Mouse (Mus musculus): Measurements from ENCODE around the gene Kat8. TPM values are rescaled to one million over a fixed set of nuclear protein-coding genes. Genes with fewer than 3 reads are reported as not detected.

Kat8 gene
- polyA plus RNA-seq, 1 experiment from 2014 or later, result 42.8 TPM

- no peak for ATAC-seq (ENCODE audit: insufficient read depth)
- TF ChIP-seq CTCF (IDR thresholded peaks at IDR 0.05; ENCODE audit: low read depth), result peak; percentile 69
- Histone ChIP-seq H3K36me3 (ENCODE audit: insufficient read depth) (peaks cover 20% of the 10 kb centered on the region; the same call in 1 of the 2 replicates), H3K27me3 (ENCODE audit: insufficient read depth, low read length) (no peaks in the 10 kb centered on the region), H3K27ac (ENCODE audit: low read depth) (no peak overlapping the region), H3K9me3 (ENCODE audit: low read depth, low read length) (no peaks in the 10 kb centered on the region), H3K4me3 (ENCODE audit: low read depth, low read length) (no peak overlapping the region), H3K9ac (no peak overlapping the region), H3K4me2 (no peak overlapping the region), H3K4me1 (ENCODE audit: insufficient read depth) (peaks cover 8% of the 10 kb centered on the region)
- WGBS, result 54% methylated on average over 13 of the region's 13 CpGs
- DNase-seq, result peak; percentile 62
Observed at GRCm38 (mm10) chr7:127896384-127896783, 15.9 kb upstream of the Kat8 start.

DNA sequence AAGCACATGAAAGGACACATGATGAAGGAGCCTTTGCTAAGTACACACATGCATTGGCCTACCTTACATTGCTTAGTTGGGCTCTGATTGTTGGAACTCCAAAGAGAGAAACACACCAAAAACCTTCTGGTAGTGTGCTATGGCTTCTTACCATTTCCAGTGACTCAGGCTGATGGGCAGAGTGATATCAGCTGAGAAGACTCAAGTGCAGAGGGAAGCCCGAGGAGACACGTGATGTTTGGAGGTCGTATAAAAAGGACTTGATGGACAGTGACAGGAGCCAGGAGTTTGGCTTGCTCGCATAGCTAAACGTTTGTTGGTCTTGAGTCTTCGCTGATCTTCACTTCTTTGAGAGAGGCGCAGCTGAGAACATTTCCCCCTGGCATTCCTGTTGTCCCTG is 14.8 kb upstream of the Kat8 start:
- Histone ChIP-seq H3K36me3 (ENCODE audit: insufficient read depth) (peaks cover 13% of the 10 kb centered on the region; the same call in 1 of the 2 replicates), H3K4me3 (ENCODE audit: low read depth, low read length) (no peak overlapping the region), H3K4me2 (no peak overlapping the region), H3K27me3 (ENCODE audit: insufficient read depth, low read length) (no peaks in the 10 kb centered on the region), H3K27ac (ENCODE audit: low read depth) (no peak overlapping the region), H3K9ac (no peak overlapping the region), H3K4me1 (ENCODE audit: insufficient read depth) (peaks cover 8% of the 10 kb centered on the region), H3K9me3 (ENCODE audit: low read depth, low read length) (no peaks in the 10 kb centered on the region)
- WGBS, result 83% methylated on average over 7 of the region's 7 CpGs
- TF ChIP-seq CTCF (IDR thresholded peaks at IDR 0.05; ENCODE audit: low read depth), result no peak
- ATAC-seq (ENCODE audit: insufficient read depth) (no peak), DNase-seq (no peak)

GRCm38 (mm10) chr7:127898179-127898956 is 13.9 kb upstream of the Kat8 start:
- TF ChIP-seq CTCF (IDR thresholded peaks at IDR 0.05; ENCODE audit: low read depth), result no peak
- DNase-seq, result no peak
- Histone ChIP-seq H3K4me1 (ENCODE audit: insufficient read depth) (peaks cover 8% of the 10 kb centered on the region), H3K9me3 (ENCODE audit: low read depth, low read length) (no peaks in the 10 kb centered on the region), H3K27me3 (ENCODE audit: insufficient read depth, low read length) (no peaks in the 10 kb centered on the region), H3K27ac (ENCODE audit: low read depth) (no peak overlapping the region), H3K9ac (no peak overlapping the region), H3K4me2 (no peak overlapping the region), H3K4me3 (ENCODE audit: low read depth, low read length) (no peak overlapping the region), H3K36me3 (ENCODE audit: insufficient read depth) (peaks cover 5% of the 10 kb centered on the region; the same call in 1 of the 2 replicates)
- WGBS, result 32% methylated on average over 10 of the region's 10 CpGs
- ATAC-seq (ENCODE audit: insufficient read depth), result no peak

- WGBS, result 31% methylated on average over 7 of the region's 7 CpGs
- no peak for TF ChIP-seq CTCF (IDR thresholded peaks at IDR 0.05; ENCODE audit: low read depth)
- Histone ChIP-seq H3K36me3 (ENCODE audit: insufficient read depth) (no peaks in the 10 kb centered on the region), H3K9me3 (ENCODE audit: low read depth, low read length) (no peaks in the 10 kb centered on the region), H3K9ac (no peak overlapping the region), H3K4me3 (ENCODE audit: low read depth, low read length) (no peak overlapping the region), H3K4me2 (no peak overlapping the region), H3K4me1 (ENCODE audit: insufficient read depth) (no peaks in the 10 kb centered on the region), H3K27ac (ENCODE audit: low read depth) (no peak overlapping the region), H3K27me3 (ENCODE audit: insufficient read depth, low read length) (no peaks in the 10 kb centered on the region)
- DNase-seq, result no peak
- ATAC-seq (ENCODE audit: insufficient read depth), result no peak
Observed at GRCm38 (mm10) chr7:127899997-127900396, 12.3 kb upstream of the Kat8 start.

DNA sequence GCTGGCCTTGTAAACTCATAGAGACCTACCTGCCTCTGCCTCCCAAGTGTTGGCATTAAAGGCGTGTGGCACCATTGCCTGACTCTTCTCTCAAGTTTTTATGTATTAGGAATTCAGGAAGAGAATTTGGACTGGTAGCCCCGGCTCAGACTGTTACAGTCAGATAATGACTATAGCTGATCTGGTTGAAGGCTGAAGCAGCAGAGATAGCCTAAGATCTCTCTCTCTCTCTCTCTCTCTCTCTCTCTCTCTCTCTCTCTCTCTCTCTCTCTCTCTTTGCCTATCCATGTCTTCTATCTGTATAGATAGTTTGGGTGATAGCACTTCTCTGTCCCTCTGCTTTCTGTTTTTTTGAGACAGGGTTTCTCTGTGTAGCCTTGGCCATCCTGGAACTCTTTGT is 10.5 kb upstream of the Kat8 start:
- Histone ChIP-seq H3K4me3 (ENCODE audit: low read depth, low read length) (no peak overlapping the region), H3K4me1 (ENCODE audit: insufficient read depth) (no peaks in the 10 kb centered on the region), H3K27ac (ENCODE audit: low read depth) (no peak overlapping the region), H3K4me2 (no peak overlapping the region), H3K9me3 (ENCODE audit: low read depth, low read length) (no peaks in the 10 kb centered on the region), H3K36me3 (ENCODE audit: insufficient read depth) (peaks cover 17% of the 10 kb centered on the region), H3K9ac (no peak overlapping the region), H3K27me3 (ENCODE audit: insufficient read depth, low read length) (no peaks in the 10 kb centered on the region)
- no peak for ATAC-seq (ENCODE audit: insufficient read depth)
- TF ChIP-seq CTCF (IDR thresholded peaks at IDR 0.05; ENCODE audit: low read depth), result no peak
- WGBS, result 70% methylated on average over 2 of the region's 2 CpGs
- no peak for DNase-seq

- H3K4me1 ChIP-seq (ENCODE audit: insufficient read depth), result no peaks in the 10 kb centered on the region
- peak; percentile 29; the same call in 1 of the 2 replicates for TF ChIP-seq CTCF (IDR thresholded peaks at IDR 0.05; ENCODE audit: low read depth)
- H3K9ac ChIP-seq, result peak within 1 kb of the TSS; percentile 92
- H3K27me3 ChIP-seq (ENCODE audit: insufficient read depth, low read length), result no peaks in the 10 kb centered on the region
- H3K27ac ChIP-seq (ENCODE audit: low read depth), result peak within 1 kb of the TSS; percentile 87
- ATAC-seq (ENCODE audit: insufficient read depth) (peak; percentile 95), DNase-seq (peak; percentile 92)
- peak within 1 kb of the TSS; percentile 77 for H3K4me3 ChIP-seq (ENCODE audit: low read depth, low read length)
- 4% methylated on average over 38 of the region's 38 CpGs for WGBS
- peaks cover 41% of the 10 kb centered on the region for H3K36me3 ChIP-seq (ENCODE audit: insufficient read depth)
- H3K4me2 ChIP-seq, result peak within 1 kb of the TSS; percentile 85
- no peaks in the 10 kb centered on the region for H3K9me3 ChIP-seq (ENCODE audit: low read depth, low read length)
Observed at GRCm38 (mm10) chr7:127903971-127904796, 8.1 kb upstream of the Kat8 start, which contains the start of gene Bckdk. TSS of gene Bckdk (plus strand) at chr7:127904082.

DNA sequence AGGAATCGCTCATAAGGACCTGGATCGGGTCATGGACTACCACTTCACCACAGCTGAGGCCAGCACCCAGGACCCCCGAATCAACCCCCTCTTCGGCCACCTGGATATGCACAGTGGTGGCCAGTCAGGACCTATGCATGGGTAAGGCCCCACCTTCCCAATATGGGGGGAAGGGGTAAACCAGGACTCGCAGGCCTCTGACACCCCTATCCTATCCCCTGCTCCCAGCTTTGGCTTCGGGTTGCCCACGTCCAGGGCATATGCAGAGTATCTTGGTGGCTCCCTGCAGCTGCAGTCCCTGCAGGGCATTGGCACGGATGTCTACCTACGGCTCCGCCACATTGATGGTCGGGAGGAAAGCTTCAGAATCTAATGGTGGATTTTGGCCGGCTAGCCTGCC is 4.4 kb upstream of the Kat8 start:
- 94% methylated on average over 12 of the region's 12 CpGs for WGBS
- no peak for ATAC-seq (ENCODE audit: insufficient read depth)
- peaks cover 49% of the 10 kb centered on the region for H3K36me3 ChIP-seq (ENCODE audit: insufficient read depth)

More for the DNA sequence above, 4.4 kb upstream of the Kat8 start:
- DNase-seq, result no peak
- Histone ChIP-seq H3K9me3 (ENCODE audit: low read depth, low read length) (no peaks in the 10 kb centered on the region), H3K27me3 (ENCODE audit: insufficient read depth, low read length) (no peaks in the 10 kb centered on the region), H3K4me1 (ENCODE audit: insufficient read depth) (no peaks in the 10 kb centered on the region), H3K4me3 (ENCODE audit: low read depth, low read length) (no peak overlapping the region), H3K27ac (ENCODE audit: low read depth) (no peak overlapping the region), H3K9ac (no peak overlapping the region), H3K4me2 (no peak overlapping the region)
- TF ChIP-seq CTCF (IDR thresholded peaks at IDR 0.05; ENCODE audit: low read depth), result no peak
